Mouse (Mus musculus) fibroblast of lung, adult 2 months (primary cell): ENCODE results near the gene Os9.
"Not testable (repeated sequence)": the region's sequence is repeated elsewhere in the genome, so short reads cannot be mapped to it uniquely, and the experiment has no call there.

ENCODE experiments used
- DNase-seq: peaks from one replicate; pipeline ENCODE4 v3.0.0-alpha.2; 2011; ENCODE audit warnings: low read depth

The Os9 gene

GRCm38 (mm10) chr10:127121066-127121477, at the start of gene Os9:
TSS of gene Os9 (minus strand) at chr10:127121131.
- peak; percentile 95 for DNase-seq

- DNase-seq, result no peak
These were observed 49.1 kb upstream of the Os9 start for GRCm38 (mm10) chr10:127170002-127170401.

GRCm38 (mm10) chr10:127167614-127168192, 46.8 kb upstream of the Os9 start:
- DNase-seq, result peak; percentile 44

- DNase-seq, result no peak
These were observed 46.1 kb upstream of the Os9 start for GRCm38 (mm10) chr10:127166771-127167613.

- DNase-seq, result no peak
These were observed 45.4 kb upstream of the Os9 start for GRCm38 (mm10) chr10:127166404-127166715.

GRCm38 (mm10) chr10:127165654-127166403, 44.9 kb upstream of the Os9 start:
- no peak for DNase-seq

- no peak for DNase-seq
These were observed 44.4 kb upstream of the Os9 start for GRCm38 (mm10) chr10:127165354-127165653.

- peak; percentile 54 for DNase-seq
These were observed 43.9 kb upstream of the Os9 start, which contains the start of gene B4galnt1 for GRCm38 (mm10) chr10:127164631-127165353. TSS of gene B4galnt1 (plus strand) at chr10:127165225.

- no peak for DNase-seq
These were observed 43.3 kb upstream of the Os9 start for GRCm38 (mm10) chr10:127164190-127164589.

GRCm38 (mm10) chr10:127162771-127163261, 41.9 kb upstream of the Os9 start:
- DNase-seq, result not testable (repeated sequence)

- no peak for DNase-seq
These were observed 39.8 kb upstream of the Os9 start for GRCm38 (mm10) chr10:127160728-127161127.

GRCm38 (mm10) chr10:127160081-127160480, 39.1 kb upstream of the Os9 start:
- DNase-seq, result no peak

- DNase-seq, result no peak
These were observed 37.5 kb upstream of the Os9 start for GRCm38 (mm10) chr10:127158471-127158870.

- DNase-seq, result no peak
These were observed 35.6 kb upstream of the Os9 start for GRCm38 (mm10) chr10:127156511-127156910.

- no peak for DNase-seq
These were observed 35.2 kb upstream of the Os9 start for GRCm38 (mm10) chr10:127156089-127156488.

GRCm38 (mm10) chr10:127154652-127155051, 33.7 kb upstream of the Os9 start:
- DNase-seq, result no peak

GRCm38 (mm10) chr10:127154241-127154640, 33.3 kb upstream of the Os9 start:
- DNase-seq, result no peak

GRCm38 (mm10) chr10:127153323-127153722, 32.4 kb upstream of the Os9 start:
- DNase-seq, result no peak

GRCm38 (mm10) chr10:127152556-127152955, 31.6 kb upstream of the Os9 start:
- not testable (repeated sequence) for DNase-seq

GRCm38 (mm10) chr10:127151233-127151632, 30.3 kb upstream of the Os9 start:
- not testable (repeated sequence) for DNase-seq

GRCm38 (mm10) chr10:127150471-127150872, 29.5 kb upstream of the Os9 start:
- no peak for DNase-seq

GRCm38 (mm10) chr10:127147135-127147534, 26.2 kb upstream of the Os9 start:
- DNase-seq, result no peak
